Mouse (Mus musculus): ENCODE results near the gene Fcna.

DNA sequence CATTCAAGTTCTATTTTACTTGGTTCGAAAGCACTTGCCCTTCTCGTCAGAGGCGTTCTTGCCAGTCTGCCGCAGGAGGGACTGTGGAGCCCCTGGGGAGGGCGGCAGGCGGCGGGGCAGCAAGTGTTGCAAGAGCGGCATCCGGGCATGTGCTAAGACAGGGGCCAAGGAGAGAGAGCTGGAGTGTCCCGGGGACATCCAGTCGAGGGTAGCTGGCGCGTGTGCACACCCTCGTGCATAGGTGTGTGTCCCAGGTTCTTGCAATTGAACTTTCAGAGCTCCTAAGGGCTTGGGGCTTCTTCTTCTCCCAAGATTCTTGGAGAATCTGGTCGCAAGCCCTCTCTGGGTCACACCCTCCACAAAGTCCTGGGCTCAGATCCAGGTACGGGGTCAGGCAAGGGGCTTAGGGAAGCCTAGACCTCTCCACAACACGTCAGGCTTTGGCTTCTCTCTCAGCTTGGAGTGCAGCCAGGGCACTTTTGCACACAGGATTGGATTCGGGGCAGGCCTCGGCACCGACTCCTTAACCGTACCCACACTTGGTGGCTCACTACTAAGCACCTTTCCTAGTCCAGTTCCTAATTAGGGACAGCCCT is 52.3 kb downstream of the Fcna start:
- TF ChIP-seq CTCF (IDR thresholded peaks at IDR 0.05; ENCODE audit: borderline replicate concordance, control insufficient read depth, extremely low read depth, insufficient read depth, low read length, poor library complexity) (no peak), POLR2A (IDR thresholded peaks at IDR 0.05; ENCODE audit: control insufficient read depth, extremely low read depth, insufficient read depth, low read length, poor library complexity) (no peak)

All from thymus, adult 2 months (tissue).